Comparison of ENCODE assay signal across 27 mouse cellular contexts in the genomic region with DNA sequence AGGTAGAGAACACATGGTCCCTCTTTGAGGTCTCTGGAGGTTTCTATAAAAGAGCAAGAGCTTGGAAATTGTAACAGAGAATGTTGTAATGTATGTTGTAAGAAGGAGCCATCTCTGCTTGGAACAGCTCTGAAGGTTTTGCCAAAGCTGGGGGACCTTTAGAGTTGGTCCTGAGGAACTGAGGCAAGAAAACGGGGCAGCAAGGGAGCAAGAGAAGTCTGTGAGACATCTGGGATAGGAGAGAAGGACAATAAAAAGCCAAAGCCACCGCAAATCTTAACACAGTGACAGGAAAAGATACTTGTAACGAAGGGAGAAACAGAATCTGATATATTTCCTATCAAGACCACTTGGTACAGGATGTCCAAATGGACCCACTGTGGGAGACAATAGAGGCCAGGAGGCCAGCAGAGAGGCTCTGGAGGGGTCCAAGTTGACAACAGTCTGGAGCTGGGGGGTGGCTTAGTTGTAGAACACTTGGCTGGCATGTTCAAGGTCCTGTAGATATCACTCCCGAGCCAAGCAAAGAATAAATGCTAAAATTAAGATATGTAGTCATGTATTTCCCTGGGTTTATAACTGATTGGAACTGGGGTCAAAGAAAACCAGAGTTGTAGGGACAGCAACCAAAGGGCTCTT. TPM values are rescaled to one million over a fixed set of nuclear protein-coding genes. Genes with fewer than 3 reads are reported as not detected.
DNase-seq lines count a peak whose midpoint lies in the region; ATAC-seq and TF ChIP-seq lines count a peak whose summit lies in the region.
"Had no signal": no experiment of that assay in that cellular context is flagged by ENCODE, and none has a peak within 500 bp of the region (broad histone marks: within the 10 kb centered on the region; RNA-seq: fewer than 3 reads in every experiment).

No protein-coding gene starts in this region.

- DNase-seq in heart, adult 11 months, result peak; percentile 70
- DNase-seq in heart, adult 18-20 months, result no peak
- no peak for DNase-seq in liver, postnatal 0 days
- DNase-seq in testis, postnatal 14 days (ENCODE audit: low spot score), result peak; percentile 68
- DNase-seq in hindbrain, embryonic 10.5 days (ENCODE audit: low spot score), result no peak
- DNase-seq: adrenal gland, postnatal 10 days; B cell, adult 2 months; cerebellum, adult 9-10 months; cerebellum, postnatal 14 days; gastrocnemius, adult 2 months; gastrocnemius, postnatal 14 days; heart, adult 2 months; heart, postnatal 14 days; heart, postnatal 4 days had no signal

- TF ChIP-seq CTCF in liver, postnatal 0 days (IDR thresholded peaks at IDR 0.05; ENCODE audit: low read depth), result no peak

- ATAC-seq in liver, postnatal 0 days, result no peak
- ATAC-seq in liver, embryonic 12.5 days, result no peak
- ATAC-seq: forebrain, embryonic 15.5 days; hindbrain, embryonic 16.5 days; intestine, embryonic 15.5 days; Patski had no signal

- no peaks in the 10 kb centered on the region for H3K27me3 ChIP-seq in liver, postnatal 0 days (ENCODE audit: insufficient read depth, low read length)
- H3K27me3 ChIP-seq in liver, embryonic 12.5 days (replicated peaks), result no peaks in the 10 kb centered on the region
- H3K27me3 ChIP-seq in hindbrain, embryonic 10.5 days (ENCODE audit: insufficient read depth, poor library complexity, severe bottlenecking), result 0 out of 2 replicates have a peak, but pooled peaks cover 4% of the 10 kb centered on the region
- H3K27me3 ChIP-seq: CH12.LX; embryonic facial prominence, embryonic 12.5 days; embryonic facial prominence, embryonic 15.5 days; forebrain, embryonic 15.5 days; heart, embryonic 13.5 days; hindbrain, embryonic 12.5 days; intestine, embryonic 15.5 days; Patski had no signal

- no peak for TF ChIP-seq EP300 in liver, postnatal 0 days (IDR thresholded peaks at IDR 0.05; ENCODE audit: low read depth)

- H3K4me1 ChIP-seq in liver, postnatal 0 days (ENCODE audit: insufficient read depth), result peaks cover 25% of the 10 kb centered on the region
- peaks cover 45% of the 10 kb centered on the region for H3K4me1 ChIP-seq in liver, embryonic 12.5 days
- peaks cover 8% of the 10 kb centered on the region; the same call in 1 of the 2 replicates for H3K4me1 ChIP-seq in brown adipose tissue, adult 24 weeks (ENCODE audit: control insufficient read depth, insufficient read depth, insufficient read length, low read length)
- H3K4me1 ChIP-seq in hindbrain, embryonic 10.5 days (replicated peaks), result peaks cover 46% of the 10 kb centered on the region

- WGBS in liver, postnatal 0 days (ENCODE audit: insufficient replicate concordance), result 66% methylated on average over 4 of the region's 4 CpGs
- 62% methylated on average over 4 of the region's 4 CpGs for WGBS in liver, embryonic 12.5 days (ENCODE audit: insufficient replicate concordance)
- 87% methylated on average over 4 of the region's 4 CpGs for whole genome bisulfite sequencing in hindbrain, embryonic 10.5 days

- H3K9ac ChIP-seq in liver, postnatal 0 days (replicated peaks), result no peak overlapping the region
- H3K9ac ChIP-seq in liver, embryonic 12.5 days, result no peak overlapping the region
- H3K9ac ChIP-seq: embryonic facial prominence, embryonic 12.5 days; embryonic facial prominence, embryonic 15.5 days; forebrain, embryonic 15.5 days; hindbrain, embryonic 12.5 days; intestine, embryonic 15.5 days had no signal

- H3K4me3 ChIP-seq in liver, postnatal 0 days (ENCODE audit: low read depth, low read length), result no peak overlapping the region
- H3K4me3 ChIP-seq in liver, embryonic 12.5 days, result no peak overlapping the region
- no peak overlapping the region for H3K4me3 ChIP-seq in brown adipose tissue, adult 24 weeks (ENCODE audit: insufficient read depth, low read depth, low read length)
- H3K4me3 ChIP-seq in hindbrain, embryonic 10.5 days, result no peak overlapping the region
- H3K4me3 ChIP-seq: embryonic facial prominence, embryonic 12.5 days; embryonic facial prominence, embryonic 15.5 days; forebrain, embryonic 15.5 days; gastrocnemius, adult 2 months; heart, adult 2 months; heart, embryonic 10.5 days; heart, embryonic 13.5 days; hindbrain, embryonic 12.5 days; intestine, embryonic 15.5 days had no signal

- 0 out of 2 replicates have a peak overlapping the region, but pooled peaks have one; percentile 3 for H3K4me2 ChIP-seq in liver, postnatal 0 days (ENCODE audit: low read depth, low read length)
- no peak overlapping the region for H3K4me2 ChIP-seq in liver, embryonic 12.5 days
- H3K4me2 ChIP-seq: embryonic facial prominence, embryonic 12.5 days; embryonic facial prominence, embryonic 15.5 days; forebrain, embryonic 15.5 days; heart, embryonic 13.5 days; hindbrain, embryonic 12.5 days; intestine, embryonic 15.5 days had no signal

- peak overlapping the region; percentile 71 for H3K27ac ChIP-seq in liver, postnatal 0 days (ENCODE audit: low read depth)
- no peak overlapping the region for H3K27ac ChIP-seq in liver, embryonic 12.5 days
- H3K27ac ChIP-seq in brown adipose tissue, adult 24 weeks (replicated peaks; ENCODE audit: low read depth, low read length), result peak overlapping the region; percentile 44; the same call in 1 of the 2 replicates
- no peak overlapping the region for H3K27ac ChIP-seq in hindbrain, embryonic 10.5 days
- H3K27ac ChIP-seq: embryonic facial prominence, embryonic 12.5 days; embryonic facial prominence, embryonic 15.5 days; gastrocnemius, adult 2 months; heart, adult 2 months; heart, embryonic 10.5 days; heart, embryonic 13.5 days; hindbrain, embryonic 12.5 days; intestine, embryonic 15.5 days had no signal

- peaks cover 10% of the 10 kb centered on the region; the same call in 1 of the 2 replicates for H3K36me3 ChIP-seq in liver, postnatal 0 days (replicated peaks; ENCODE audit: insufficient read depth, low read length)
- H3K36me3 ChIP-seq in liver, embryonic 12.5 days, result no peaks in the 10 kb centered on the region
- no peaks in the 10 kb centered on the region for H3K36me3 ChIP-seq in hindbrain, embryonic 10.5 days
- H3K36me3 ChIP-seq: embryonic facial prominence, embryonic 12.5 days; embryonic facial prominence, embryonic 15.5 days; forebrain, embryonic 15.5 days; heart, embryonic 10.5 days; hindbrain, embryonic 12.5 days; intestine, embryonic 15.5 days had no signal

- no peaks in the 10 kb centered on the region for H3K9me3 ChIP-seq in liver, postnatal 0 days (ENCODE audit: low read length)
- H3K9me3 ChIP-seq in liver, embryonic 12.5 days (replicated peaks), result no peaks in the 10 kb centered on the region
- H3K9me3 ChIP-seq in hindbrain, embryonic 10.5 days, result no peaks in the 10 kb centered on the region
- H3K9me3 ChIP-seq: embryonic facial prominence, embryonic 12.5 days; embryonic facial prominence, embryonic 15.5 days; forebrain, embryonic 15.5 days; G1E; heart, embryonic 10.5 days; heart, embryonic 13.5 days; hindbrain, embryonic 12.5 days; intestine, embryonic 15.5 days had no signal

RNA-seq across cellular contexts. Expression of a gene that starts 59.4 kb away (rescaled TPM):
- 10 to 100 TPM; 24.3 to 30.0 TPM for total RNA-seq in heart, adult 18-20 months (2021)
- polyA plus RNA-seq in liver, postnatal 0 days (2015; fragmentation: Nextera tagmentation; extraction: Ambion mirVana), result 36.6 and 37.0 TPM in 2 replicates
- polyA plus RNA-seq in liver, embryonic 12.5 days (2016; fragmentation: Nextera tagmentation; extraction: Ambion mirVana), result 49.6 and 51.0 TPM in 2 replicates
- polyA plus RNA-seq in brown adipose tissue, adult 24 weeks (2012; ENCODE audit: insufficient read depth, insufficient read length, missing spikeins), result 29.7 and 30.2 TPM in 2 replicates
- polyA plus RNA-seq in hindbrain, embryonic 10.5 days (2016; fragmentation: Nextera tagmentation; extraction: Ambion mirVana), result 73.2 and 78.1 TPM in 2 replicates

Comparison
In these comparisons a context has a peak if more than half of its experiments do, and no peak if none do; other contexts are left out.
1. DNase-seq: peak in heart, adult 11 months (single experiment) and testis, postnatal 14 days (single experiment); none in heart, adult 18-20 months (0 of 2), liver, postnatal 0 days (single experiment) and hindbrain, embryonic 10.5 days (single experiment).
2. H3K27ac ChIP-seq: peak in liver, postnatal 0 days (single experiment) and brown adipose tissue, adult 24 weeks (single experiment); none in liver, embryonic 12.5 days (single experiment) and hindbrain, embryonic 10.5 days (single experiment).